Mouse (Mus musculus) hindlimb bud, embryonic 11.5 days (tissue): ENCODE measurements at regions not wholly inside any gene's neighbourhood (a gene's known extent, or its start where the extent isn't known, plus 50 kb on each side); places are given as distances from the start of the nearest gene placed in this dataset.

Experiments used
- DNase-seq: peaks from one replicate; pipeline ENCODE4 v3.0.0-alpha.2; 2012; ENCODE audit warnings: low read depth, low spot score; ENCODE audit errors: extremely low spot score

- no peak for DNase-seq
These were observed 78.5 kb downstream of the Spata18 start for GRCm38 (mm10) chr5:73729646-73730045.

DNA sequence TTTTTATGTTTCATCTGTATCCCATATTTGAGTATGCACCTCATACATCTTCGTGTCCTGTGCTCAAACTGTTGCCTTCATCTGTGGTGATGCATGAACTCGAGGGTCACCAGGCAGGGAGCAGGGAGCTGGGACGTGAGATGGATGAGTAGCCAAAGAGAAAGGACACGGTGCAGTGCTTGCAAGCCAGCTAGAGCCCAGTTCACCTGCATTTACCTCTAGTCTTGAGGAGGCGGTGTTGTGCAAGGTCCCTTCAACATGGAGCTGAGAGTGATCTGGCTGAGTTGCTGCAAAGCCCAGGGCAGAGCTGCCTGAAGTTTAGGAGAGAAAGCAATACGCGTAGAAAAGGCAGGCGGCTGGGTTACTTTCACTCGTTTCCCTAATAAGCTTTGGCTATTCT, 80.2 kb downstream of the Spata18 start:
- DNase-seq = no peak

- DNase-seq = no peak
These were observed 80.9 kb downstream of the Spata18 start for GRCm38 (mm10) chr5:73731991-73732565.

- DNase-seq = no peak
These were observed 89.6 kb downstream of the Spata18 start for GRCm38 (mm10) chr5:73740766-73741165.

DNA sequence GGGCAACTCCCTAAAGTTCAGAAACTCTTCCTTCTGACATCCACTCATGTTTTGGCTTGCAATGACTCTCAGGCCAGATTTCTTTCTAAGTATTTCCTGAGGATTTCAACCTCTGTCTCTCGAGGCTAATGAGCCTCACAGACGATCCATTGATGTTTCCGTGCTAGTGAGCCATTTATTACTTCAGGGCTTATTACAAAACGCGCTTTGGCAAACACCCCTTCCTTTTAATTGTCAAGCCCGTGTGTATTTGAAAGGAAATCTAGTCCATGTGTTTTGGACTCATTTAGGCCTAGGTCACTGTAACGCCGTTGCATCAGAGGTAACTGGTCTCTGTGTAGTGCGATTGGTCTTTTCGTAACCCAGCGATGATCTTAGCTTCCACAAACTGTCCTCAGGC, 90.3 kb downstream of the Spata18 start:
- DNase-seq = no peak

DNA sequence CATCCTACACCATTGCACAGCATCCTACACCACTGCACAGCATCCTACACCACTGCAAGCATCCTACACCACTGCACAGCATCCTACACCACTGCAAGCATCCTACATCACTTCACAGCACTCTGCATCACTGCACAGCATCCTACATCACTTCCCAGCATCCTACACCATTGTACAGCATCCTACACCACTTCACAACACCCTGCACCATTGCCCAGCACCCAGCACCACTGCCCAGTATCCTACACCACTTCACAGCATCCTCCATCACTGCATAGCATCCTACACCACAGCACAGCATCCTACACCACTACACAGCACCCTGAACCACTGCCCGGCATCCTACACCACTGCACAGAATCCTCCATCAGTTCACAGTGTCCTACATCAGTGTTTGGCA, 92.8 kb downstream of the Spata18 start:
- DNase-seq = no peak

GRCm38 (mm10) chr5:73749791-73750190, 98.6 kb downstream of the Spata18 start:
- DNase-seq = no peak

GRCm38 (mm10) chr5:73752225-73752644, 101.1 kb downstream of the Spata18 start:
- no peak for DNase-seq

GRCm38 (mm10) chr5:73753827-73754226, 102.6 kb downstream of the Spata18 start:
- DNase-seq = no peak

DNA sequence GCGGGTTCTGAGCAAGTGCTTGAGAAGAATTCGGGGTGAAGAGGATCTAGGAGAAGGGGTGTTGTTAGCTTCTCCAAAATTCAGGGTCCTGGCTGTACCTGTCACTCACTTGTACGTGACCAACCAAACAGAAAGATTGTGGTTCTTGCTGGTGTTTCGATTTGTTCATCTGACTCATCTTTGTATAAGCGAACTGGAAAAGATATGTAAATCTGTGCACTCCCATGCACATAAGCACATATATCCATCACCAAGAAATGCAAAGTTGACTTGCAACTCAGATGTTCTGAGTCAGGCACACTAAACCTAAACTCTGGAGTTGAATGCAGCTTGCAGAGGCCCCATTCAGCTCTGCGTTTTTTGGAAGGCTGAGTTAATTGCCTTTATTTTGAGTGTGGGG, 107.4 kb downstream of the Spata18 start:
- DNase-seq = no peak

GRCm38 (mm10) chr5:73761236-73761635, 110.1 kb downstream of the Spata18 start:
- DNase-seq = no peak

DNA sequence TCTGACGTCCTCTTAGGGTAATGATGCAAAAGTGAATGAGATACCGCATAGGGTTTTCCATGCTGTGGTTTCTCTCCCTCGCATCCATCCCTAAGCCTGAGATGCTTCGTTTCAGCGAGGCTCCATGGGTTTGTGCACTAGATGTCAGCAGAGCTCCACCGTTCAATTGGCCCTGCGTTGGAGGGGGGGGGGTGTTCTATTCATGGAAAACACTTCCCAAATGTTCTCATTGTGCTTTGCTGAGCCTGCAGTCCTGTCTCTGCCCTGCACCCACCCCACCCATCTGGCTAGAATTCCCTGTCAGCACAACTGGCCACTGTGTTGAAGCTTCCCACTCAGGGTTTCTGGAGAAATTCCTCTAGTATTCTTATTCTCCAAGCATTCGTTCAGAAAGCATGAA, 110.5 kb downstream of the Spata18 start:
- no peak for DNase-seq

DNA sequence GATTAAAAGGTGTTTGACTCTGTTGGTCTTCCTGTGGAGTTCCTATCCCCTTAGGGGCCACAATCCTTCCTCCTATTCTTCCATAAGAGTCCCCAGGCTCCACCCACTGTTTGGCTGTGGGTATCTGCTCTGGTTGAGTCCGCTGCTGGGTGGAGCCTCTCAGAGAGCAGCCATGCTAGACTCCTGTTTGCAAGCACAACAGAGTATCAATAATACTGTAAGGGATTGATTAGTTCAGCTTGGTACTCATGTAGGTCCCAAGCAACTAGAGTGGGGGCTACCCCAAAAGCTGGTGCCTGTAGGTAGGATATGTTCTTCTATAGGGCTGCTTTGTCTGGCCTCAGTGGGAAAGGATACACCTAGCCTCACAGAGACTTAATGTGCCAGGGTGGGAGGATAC, 113.0 kb downstream of the Spata18 start:
- no peak for DNase-seq

GRCm38 (mm10) chr5:73765466-73765865, 114.3 kb downstream of the Spata18 start:
- DNase-seq = no peak

DNA sequence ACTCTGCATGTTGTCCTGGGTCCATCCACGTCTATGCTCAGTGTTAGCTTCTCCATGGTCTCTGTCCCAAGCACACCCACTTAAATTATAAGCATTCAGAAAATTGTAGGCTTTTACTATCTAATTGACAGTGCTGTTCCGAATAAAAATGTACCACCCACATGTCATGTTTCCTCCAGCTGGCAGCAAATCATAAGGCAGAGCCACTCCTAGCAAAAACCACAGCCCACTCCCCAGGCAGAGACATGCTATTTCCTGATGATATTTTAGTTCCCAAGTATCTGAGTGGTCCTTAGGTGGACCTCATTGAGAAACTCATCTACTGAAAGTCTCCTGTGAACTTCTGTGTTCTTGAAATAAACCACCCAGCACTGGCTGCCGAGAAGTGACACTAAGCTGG, 117.1 kb downstream of the Spata18 start:
- no peak for DNase-seq

DNA sequence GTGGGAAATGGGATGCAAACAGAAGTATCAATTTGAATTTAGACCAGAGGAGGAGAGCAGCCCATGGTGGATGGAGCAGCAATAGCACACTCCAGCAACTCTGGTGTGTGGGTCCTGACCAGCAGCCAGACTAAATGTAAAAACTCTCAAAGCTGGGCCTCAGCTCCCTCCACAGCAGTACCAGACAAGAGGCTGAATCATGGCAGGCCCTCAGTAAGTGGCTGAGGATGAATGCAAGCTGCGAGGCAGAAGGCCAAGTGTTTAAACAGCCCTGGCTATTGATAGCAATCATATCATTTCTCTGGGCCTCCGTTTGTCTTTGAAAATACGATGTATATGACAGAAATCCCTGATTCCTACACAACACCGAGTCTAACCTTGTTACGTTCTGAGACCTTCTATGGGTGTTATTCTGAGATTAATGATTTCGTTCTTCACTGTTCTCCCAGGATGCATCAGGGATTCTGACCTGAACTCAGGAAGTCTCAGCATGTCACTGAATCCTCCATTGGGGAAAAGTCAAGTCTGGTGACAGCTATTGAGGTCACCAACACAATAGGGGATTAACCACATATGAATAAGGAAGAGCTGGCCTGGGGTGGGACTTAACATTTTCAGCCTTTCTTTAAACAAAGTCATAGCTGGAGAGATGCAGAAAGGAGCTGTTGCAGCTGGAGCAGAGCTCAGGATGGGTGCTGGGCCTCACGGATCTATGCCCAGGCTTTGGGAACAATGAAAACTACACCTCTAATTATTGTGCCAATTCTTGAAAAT, 124.8 kb downstream of the Spata18 start:
- no peak for DNase-seq

DNA sequence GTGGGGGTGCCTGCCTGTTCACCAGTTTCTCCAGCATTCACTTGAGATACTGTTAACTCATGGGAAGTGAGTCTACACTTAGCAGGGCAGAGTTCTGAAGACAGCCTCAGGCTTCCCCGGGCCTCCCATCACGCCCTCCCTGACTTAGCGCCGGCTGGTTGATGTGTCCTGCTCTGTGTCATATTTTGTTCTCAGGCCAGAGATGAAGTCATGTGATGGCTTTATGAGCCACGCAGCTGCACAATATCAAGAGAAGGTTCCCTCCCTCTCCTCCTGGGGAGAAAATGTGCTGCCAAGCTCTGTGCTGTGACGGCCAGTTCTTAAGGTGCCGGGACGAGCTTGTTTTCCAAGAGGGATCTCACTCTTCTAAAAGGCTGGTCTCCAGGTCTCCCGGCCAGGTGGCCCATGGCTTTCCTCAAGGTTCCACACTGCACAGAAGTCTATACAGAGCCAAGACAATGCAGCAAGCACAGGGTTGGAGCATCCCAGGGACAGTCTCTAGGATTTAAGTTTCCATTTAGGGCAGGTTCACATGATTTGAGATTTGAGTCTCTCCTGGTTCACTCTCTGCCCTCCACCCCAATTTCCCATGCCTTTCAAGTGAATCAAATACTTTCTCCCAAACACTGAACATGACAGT, 126.2 kb downstream of the Spata18 start:
- no peak for DNase-seq

GRCm38 (mm10) chr5:73781190-73781940, 130.2 kb downstream of the Spata18 start:
- DNase-seq = no peak

GRCm38 (mm10) chr5:73782214-73783091, 131.3 kb downstream of the Spata18 start:
- DNase-seq = peak; percentile 93

- no peak for DNase-seq
These were observed 136.1 kb downstream of the Spata18 start for GRCm38 (mm10) chr5:73787275-73787674.

DNA sequence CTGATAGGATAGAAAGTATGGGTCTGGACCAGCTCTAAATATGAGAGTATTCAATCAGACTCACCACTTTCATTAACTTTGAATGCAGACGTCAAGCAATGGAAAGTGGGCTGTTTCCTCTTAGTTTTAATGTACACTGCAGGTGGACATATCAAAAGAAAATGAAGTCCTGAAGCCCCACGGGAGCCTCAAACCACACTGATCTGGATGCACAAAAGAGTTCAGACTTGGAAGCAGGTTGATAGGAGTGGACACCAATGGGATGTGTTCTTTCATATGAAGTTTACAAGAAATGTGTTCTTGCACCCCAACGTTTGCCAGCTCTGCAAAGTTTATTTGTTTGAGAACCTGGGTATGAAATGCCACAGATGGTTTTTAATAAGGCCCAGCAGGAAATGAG, 141.0 kb downstream of the Spata18 start:
- no peak for DNase-seq
